Comparison of ENCODE assay signal across 8 mouse cellular contexts in genomic region chr4:134496595-134497210, GRCm38 (mm10). TPM values are rescaled to one million over a fixed set of nuclear protein-coding genes. Genes with fewer than 3 reads are reported as not detected.
DNase-seq lines count a peak whose midpoint lies in the region; ATAC-seq lines count a peak whose summit lies in the region.

Gene Paqr7 (plus strand): TSS chr4:134496697.

- peak; percentile 75 for ATAC-seq in hindbrain, embryonic 13.5 days (ENCODE audit: low FRiP score)

- H3K9ac ChIP-seq in hindbrain, embryonic 13.5 days = peak within 1 kb of the TSS; percentile 79

- H3K4me2 ChIP-seq in hindbrain, embryonic 13.5 days = peak within 1 kb of the TSS; percentile 85

- H3K4me3 ChIP-seq in hindbrain, embryonic 13.5 days = peak within 1 kb of the TSS; percentile 54

- peaks cover 4% of the 10 kb centered on the region; the same call in 1 of the 2 replicates for H3K27me3 ChIP-seq in hindbrain, embryonic 13.5 days

- H3K9me3 ChIP-seq in hindbrain, embryonic 13.5 days = no peaks in the 10 kb centered on the region

- 2% methylated on average over 35 of the region's 35 CpGs for WGBS in hindbrain, embryonic 13.5 days

- H3K36me3 ChIP-seq in hindbrain, embryonic 13.5 days = no peaks in the 10 kb centered on the region

- peak; percentile 38 for DNase-seq in T-cell, adult 2 months (ENCODE audit: low spot score)
- DNase-seq in cerebellum, postnatal 25 days = peak; percentile 88 to 89
- DNase-seq in frontal cortex, postnatal 36 days (ENCODE audit: low spot score in 2 of 2) = peak; percentile 80 to 87
- peak; percentile 79 to 84 for DNase-seq in layer of hippocampus, postnatal 36 days
- DNase-seq in lung, postnatal 14 days = peak; percentile 85
- peak; percentile 54 for DNase-seq in ovary, postnatal 10 days (ENCODE audit: low spot score)
- DNase-seq in thymus, postnatal 14 days = peak; percentile 70

- peak within 1 kb of the TSS; percentile 80 for H3K27ac ChIP-seq in hindbrain, embryonic 13.5 days

- peaks cover 35% of the 10 kb centered on the region for H3K4me1 ChIP-seq in hindbrain, embryonic 13.5 days (replicated peaks)

RNA-seq across cellular contexts. Expression of gene Paqr7, which starts in this region (rescaled TPM):
- 20.2 and 21.5 TPM in 2 replicates for polyA plus RNA-seq in hindbrain, embryonic 13.5 days (2015; fragmentation: Nextera tagmentation; extraction: Ambion mirVana)
- total RNA-seq in layer of hippocampus, postnatal 36 days (2021) = 10 to 100 TPM; 63.6 to 69.1 TPM

Comparison
In these comparisons a context has a peak if more than half of its experiments do, and no peak if none do; other contexts are left out.
1. Peak in every context shown above with its lines: DNase-seq, ATAC-seq, H3K4me3 ChIP-seq and H3K27ac ChIP-seq.
2. DNase-seq: peak in every context shown above with its lines; median percentile 88 in cerebellum, postnatal 25 days; 85 in lung, postnatal 14 days; 84 in frontal cortex, postnatal 36 days; 82 in layer of hippocampus, postnatal 36 days; 70 in thymus, postnatal 14 days; 54 in ovary, postnatal 10 days; 38 in T-cell, adult 2 months.